Mouse (Mus musculus) forebrain, embryonic 12.5 days (tissue): ENCODE data around the gene Grtp1. TPM values are rescaled to one million over a fixed set of nuclear protein-coding genes. Genes with fewer than 3 reads are reported as not detected.
"Not testable (repeated sequence)": the region's sequence is repeated elsewhere in the genome, so short reads cannot be mapped to it uniquely, and the experiment has no call there.

ENCODE experiments used
- ATAC-seq: fragments of 200-750 bp; cut with Nextera tagmentation; 2 replicates; pipeline ENCODE4 v1.8.0; 2017; ENCODE audit warnings: moderate TSS enrichment; ENCODE audit not compliant: low FRiP score
- H3K27ac ChIP-seq: fragments of 300-500 bp; sonication (generic); 2 replicates; pipeline ENCODE4 v1.5.1; 2016; ENCODE audit warnings: mild to moderate bottlenecking
- H3K27me3 ChIP-seq: fragments of 300-500 bp; sonication (generic); 2 replicates; pipeline ENCODE4 v1.6.1; 2016; ENCODE audit warnings: mild to moderate bottlenecking
- H3K36me3 ChIP-seq: fragments of 300-500 bp; sonication (generic); replicated peaks from 2 replicates; pipeline ENCODE4 v1.6.1; 2016; ENCODE audit warnings: mild to moderate bottlenecking
- H3K4me1 ChIP-seq: fragments of 300-500 bp; sonication (generic); 2 replicates; pipeline ENCODE4 v1.6.1; 2016
- H3K4me2 ChIP-seq: fragments of 300-500 bp; sonication (generic); 2 replicates; pipeline ENCODE4 v1.6.1; 2016; ENCODE audit warnings: mild to moderate bottlenecking, moderate library complexity
- H3K4me3 ChIP-seq: fragments of 300-500 bp; sonication (generic); replicated peaks from 2 replicates; pipeline ENCODE4 v1.5.1; 2016; ENCODE audit warnings: mild to moderate bottlenecking
- H3K9ac ChIP-seq: fragments of 300-500 bp; sonication (generic); 2 replicates; pipeline ENCODE4 v1.6.1; 2016; ENCODE audit warnings: mild to moderate bottlenecking
- H3K9me3 ChIP-seq: fragments of 300-500 bp; sonication (generic); 2 replicates; pipeline ENCODE4 v1.6.1; 2016
- WGBS: fragments of 180-500 bp; shearing (Covaris S2); methylation state at CpG from one replicate; pipeline ENCODE4 v1.1.7; 2016; 5-methylcytosine and 5-hydroxymethylcytosine counted together
- microRNA counts: library from miRNA; unstranded; fragments of <30 nt; microRNA quantifications from one replicate; lab custom pipeline; 2017
- microRNA-seq: library from miRNA; unstranded; fragments of <30 nt; microRNA quantifications from one replicate; pipeline ENCODE4, GENCODE M21; 2017
- polyA plus RNA-seq: library from polyadenylated mRNA; unstranded; fragments of >200 nt; fragmentation: Nextera tagmentation; extraction: Ambion mirVana; gene quantifications from 2 replicates; pipeline ENCODE4 v1.2.1, GENCODE M21; 2016

The Grtp1 gene
- polyA plus RNA-seq, 1 experiment from 2014 or later, result 19.3 TPM

DNA sequence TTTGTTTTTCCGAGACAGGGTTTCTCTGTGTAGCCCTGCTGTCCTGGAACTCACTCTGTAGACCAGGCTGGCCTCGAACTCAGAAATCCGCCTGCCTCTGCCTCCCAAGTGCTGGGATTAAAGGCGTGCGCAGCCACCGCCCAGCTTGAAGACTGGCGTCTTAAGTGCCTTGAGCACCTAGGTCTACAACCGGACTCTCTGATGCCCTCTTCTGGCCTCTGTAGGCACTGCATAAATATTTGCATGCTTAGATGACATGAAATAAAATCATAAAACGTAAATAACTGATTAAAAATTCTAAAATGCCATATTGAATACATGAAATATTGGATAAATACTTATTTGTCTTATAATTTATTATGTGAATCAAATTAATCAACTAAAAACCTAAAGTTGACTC is 68.2 kb downstream of the Grtp1 start:
- not testable (repeated sequence) for H3K4me3 ChIP-seq, H3K9ac ChIP-seq, H3K4me1 ChIP-seq, H3K27me3 ChIP-seq, H3K27ac ChIP-seq, H3K9me3 ChIP-seq, H3K4me2 ChIP-seq, ATAC-seq
- peaks cover 97% of the 10 kb centered on the region for H3K36me3 ChIP-seq
- 71% methylated on average over 9 of the region's 9 CpGs for WGBS

DNA sequence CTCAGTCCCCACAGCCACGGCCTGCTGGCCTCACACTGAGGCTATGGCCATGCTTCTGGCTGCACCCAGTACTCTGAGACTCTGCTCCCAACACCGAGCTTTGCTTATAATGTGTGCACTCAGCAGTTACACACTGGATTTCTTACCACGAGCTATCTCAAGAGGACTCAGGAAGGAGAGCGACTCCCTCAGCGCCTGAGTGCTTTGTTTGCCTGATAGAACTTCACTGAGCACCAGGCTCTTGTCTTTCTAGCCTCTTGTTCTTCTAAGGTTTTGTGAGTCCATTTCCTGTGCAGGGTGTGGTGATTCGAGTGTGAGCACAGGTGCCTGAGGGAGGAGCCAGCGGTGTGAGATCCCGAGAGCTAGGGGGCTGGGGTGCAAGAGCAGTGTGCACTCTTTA is 75.5 kb downstream of the Grtp1 start:
- 92% methylated on average over 8 of the region's 8 CpGs for WGBS
- Histone ChIP-seq H3K4me1 (no peaks in the 10 kb centered on the region), H3K9me3 (no peaks in the 10 kb centered on the region)

DNA sequence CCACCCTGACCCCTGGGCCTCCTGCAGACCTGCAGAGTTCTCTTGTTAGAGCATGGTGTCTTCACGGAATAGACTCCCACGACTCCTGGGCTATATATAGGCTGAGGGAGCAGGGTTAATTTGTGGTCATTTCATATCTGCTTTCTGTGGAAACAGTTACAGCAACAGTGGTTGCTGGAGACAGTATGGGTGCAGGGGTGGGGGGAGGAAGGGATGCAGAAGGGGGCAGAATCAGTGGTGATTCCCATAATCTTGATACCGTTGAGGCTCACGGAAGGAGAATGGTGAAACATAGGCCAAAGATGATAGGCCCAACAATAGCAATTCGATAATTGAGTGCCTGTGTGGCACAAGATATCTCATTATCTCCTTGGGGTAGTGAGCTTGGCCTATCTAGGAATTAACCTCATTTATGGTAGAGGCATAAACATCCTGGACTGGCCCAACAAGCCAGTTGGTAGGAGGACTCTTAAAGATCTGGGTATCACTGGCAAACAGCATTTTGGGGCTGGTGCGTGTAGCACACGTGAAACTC is 77.5 kb downstream of the Grtp1 start:
- Histone ChIP-seq H3K36me3 (peaks cover 61% of the 10 kb centered on the region), H3K4me3 (no peak overlapping the region), H3K9ac (no peak overlapping the region), H3K4me1 (no peaks in the 10 kb centered on the region), H3K27me3 (no peaks in the 10 kb centered on the region), H3K4me2 (no peak overlapping the region), H3K27ac (no peak overlapping the region), H3K9me3 (no peaks in the 10 kb centered on the region)
- WGBS, result 93% methylated on average over 7 of the region's 7 CpGs
- no peak for ATAC-seq

More for the DNA sequence above, 75.5 kb downstream of the Grtp1 start:
- no peak for ATAC-seq
- H3K9ac ChIP-seq, result no peak overlapping the region
- H3K27ac ChIP-seq, result no peak overlapping the region
- no peak overlapping the region for H3K4me2 ChIP-seq
- H3K4me3 ChIP-seq, result no peak overlapping the region
- peaks cover 73% of the 10 kb centered on the region for H3K36me3 ChIP-seq
- no peaks in the 10 kb centered on the region for H3K27me3 ChIP-seq

MicroRNA genes within 50 kb of the gene (microRNA counts, 519-probe panel; counts per million panel counts)
- 2,657 counts per million, percentile 19 among the panel's probes with 10 or more counts for microRNA mmu-miR-1968 (lab: Ali Mortazavi, UCI)

Small RNAs within 50 kb of the gene (microRNA-seq; reads per million reads assigned to microRNA genes)
- gene Mir1968 (33.0 reads per million, percentile 40 among the genes with 10 or more reads in this experiment), gene Mir7065 (not detected)

Other genes with a start within 250 kb of the Grtp1 start
- gene F7, start 174.6 kb downstream of the Grtp1 start, polyA plus RNA-seq, result 0.10 TPM in 2 replicates
- gene F10, start 163.3 kb downstream of the Grtp1 start, polyA plus RNA-seq, result 0.21 and 0.22 TPM in 2 replicates
- gene Proz, start 139.7 kb downstream of the Grtp1 start, polyA plus RNA-seq, result 0.67 and 0.92 TPM in 2 replicates
- 57.7 and 60.0 TPM in 2 replicates for gene Pcid2, start 95.2 kb downstream of the Grtp1 start, polyA plus RNA-seq
- 84.0 and 86.8 TPM in 2 replicates for gene Cul4a, start 95.0 kb downstream of the Grtp1 start, polyA plus RNA-seq
- 207 and 213 TPM in 2 replicates for gene Lamp1, start 41.5 kb downstream of the Grtp1 start, polyA plus RNA-seq
- 0.13 TPM in 1 of 2 replicates, not detected in the other for gene Adprhl1, start 53.5 kb upstream of the Grtp1 start, polyA plus RNA-seq
- gene Dcun1d2, start 87.5 kb upstream of the Grtp1 start, polyA plus RNA-seq, result 32.4 and 33.1 TPM in 2 replicates
- 38.8 and 45.8 TPM in 2 replicates for gene Tmco3, start 87.6 kb upstream of the Grtp1 start, polyA plus RNA-seq
- 200 and 203 TPM in 2 replicates for gene Tfdp1, start 138.1 kb upstream of the Grtp1 start, polyA plus RNA-seq
- gene Atp4b, start 196.2 kb upstream of the Grtp1 start, polyA plus RNA-seq, result not detected in 2 replicates
- 0.03 and 0.04 TPM in 2 replicates for gene Grk1, start 204.5 kb upstream of the Grtp1 start, polyA plus RNA-seq
- 0.27 TPM in 1 of 2 replicates, not detected in the other for gene Tmem255b, start 234.6 kb upstream of the Grtp1 start, polyA plus RNA-seq